Mouse (Mus musculus) forebrain, postnatal 0 days (tissue): ENCODE data around the gene Myh6. TPM values are rescaled to one million over a fixed set of nuclear protein-coding genes. Genes with fewer than 3 reads are reported as not detected.

Source experiments
- ATAC-seq: fragments of 200-750 bp; cut with Nextera tagmentation; 2 replicates; pipeline ENCODE4 v1.8.0; 2017; ENCODE audit warnings: mild to moderate bottlenecking, moderate library complexity
- DNase-seq: peaks from one replicate; pipeline ENCODE4 v3.0.0-alpha.2; 2015
- H3K27ac ChIP-seq: fragments of 300-500 bp; sonication (generic); 2 replicates; pipeline ENCODE4 v1.5.1; 2014; ENCODE audit warnings: low read depth, mild to moderate bottlenecking, antibody characterized with exemption, low read length, moderate library complexity, mixed read lengths
- H3K27me3 ChIP-seq: fragments of 300-500 bp; sonication (generic); 2 replicates; pipeline ENCODE4 v1.6.1; 2014; ENCODE audit warnings: mild to moderate bottlenecking, low read length, mixed read lengths; ENCODE audit not compliant: insufficient read depth
- H3K36me3 ChIP-seq: fragments of 300-500 bp; sonication (generic); 2 replicates; pipeline ENCODE4 v1.6.1; 2014; ENCODE audit warnings: mild to moderate bottlenecking, moderate library complexity; ENCODE audit not compliant: insufficient read depth
- H3K4me1 ChIP-seq: fragments of 300-500 bp; sonication (generic); 2 replicates; pipeline ENCODE4 v1.6.1; 2014; ENCODE audit warnings: antibody characterized with exemption; ENCODE audit not compliant: insufficient read depth
- H3K4me2 ChIP-seq: fragments of 300-500 bp; sonication (generic); 2 replicates; pipeline ENCODE4 v1.6.1; 2014; ENCODE audit warnings: low read depth, mild to moderate bottlenecking, moderate library complexity
- H3K4me3 ChIP-seq: fragments of 300-500 bp; sonication (generic); 2 replicates; pipeline ENCODE4 v1.5.1; 2014; ENCODE audit warnings: low read depth, low read length, mixed read lengths
- H3K9ac ChIP-seq: fragments of 300-500 bp; sonication (generic); 2 replicates; pipeline ENCODE4 v1.6.1; 2014; ENCODE audit warnings: mild to moderate bottlenecking
- H3K9me3 ChIP-seq: fragments of 300-500 bp; sonication (generic); 2 replicates; pipeline ENCODE4 v1.6.1; 2016; ENCODE audit warnings: low read length
- CTCF ChIP-seq: sonication (generic); IDR thresholded peaks from 2 replicates; pipeline ENCODE4 v1.5.1; 2016; ENCODE audit warnings: antibody characterized with exemption, control low read depth, low read depth
- WGBS: fragments of 180-500 bp; shearing (Covaris S2); extraction: QIAGEN DNeasy Blood & Tissue Kit; methylation state at CpG from one replicate; pipeline ENCODE4 v1.1.7; 2014; 5-methylcytosine and 5-hydroxymethylcytosine counted together
- polyA plus RNA-seq: library from polyadenylated mRNA; unstranded; fragments of >200 nt; fragmentation: Nextera tagmentation; extraction: Ambion mirVana; gene quantifications from 2 replicates; pipeline ENCODE4 v1.2.1, GENCODE M21; 2015
- total RNA-seq: library from RNA; depleted of rRNA; stranded (reverse); fragments of >200 nt; gene quantifications from 2 replicates; pipeline ENCODE4 v1.2.3, GENCODE M21; 2014

Gene Myh6
- total and polyA plus RNA-seq, 2 experiments from 2014 or later = 2.3 to 5.8 TPM

DNA sequence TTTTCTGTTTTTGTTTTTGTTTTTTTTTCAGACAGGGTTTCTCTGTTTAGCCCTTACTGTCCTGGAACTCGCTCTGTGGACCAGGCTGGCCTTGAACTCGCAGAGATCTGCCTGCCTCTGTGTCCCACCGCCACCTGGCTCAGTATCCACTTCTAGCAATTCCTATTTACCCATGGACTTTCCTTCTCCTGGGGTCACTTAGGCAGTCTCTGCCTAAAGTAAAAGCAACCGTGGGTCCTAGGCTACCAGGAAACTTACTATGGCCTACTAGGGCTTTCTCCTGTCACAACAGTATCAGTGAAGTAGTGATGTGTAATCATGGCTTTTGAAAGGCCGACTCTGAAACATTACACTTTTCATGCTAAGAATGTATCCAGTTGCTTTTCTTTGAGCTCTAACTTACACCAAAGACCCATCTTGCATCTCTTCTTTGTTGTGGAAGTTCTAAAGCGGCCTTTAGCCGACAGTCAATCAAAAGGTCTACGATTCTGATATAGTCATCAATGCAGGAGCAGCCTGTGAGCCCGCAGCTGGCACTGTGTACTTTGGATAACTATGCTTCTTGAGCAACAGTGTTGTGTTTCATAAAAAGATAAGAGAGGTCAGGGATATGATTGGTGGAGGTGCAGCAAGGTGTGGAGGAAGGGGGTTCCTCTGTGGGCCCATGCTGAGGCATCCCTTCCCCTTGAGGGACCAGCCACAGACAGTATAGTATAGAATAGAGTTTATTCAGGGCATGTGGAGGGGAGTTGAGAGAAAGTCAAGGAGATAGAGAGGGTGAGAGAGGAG is 40.6 kb upstream of the Myh6 start:
- Histone ChIP-seq H3K27me3 (no peaks in the 10 kb centered on the region), H3K9ac (no peak overlapping the region), H3K4me2 (no peak overlapping the region), H3K36me3 (no peaks in the 10 kb centered on the region), H3K9me3 (no peaks in the 10 kb centered on the region), H3K4me1 (no peaks in the 10 kb centered on the region), H3K4me3 (no peak overlapping the region), H3K27ac (no peak overlapping the region)
- DNase-seq (no peak), ATAC-seq (no peak)
- TF ChIP-seq CTCF = no peak
- WGBS = 85% methylated on average over 9 of the region's 9 CpGs

DNA sequence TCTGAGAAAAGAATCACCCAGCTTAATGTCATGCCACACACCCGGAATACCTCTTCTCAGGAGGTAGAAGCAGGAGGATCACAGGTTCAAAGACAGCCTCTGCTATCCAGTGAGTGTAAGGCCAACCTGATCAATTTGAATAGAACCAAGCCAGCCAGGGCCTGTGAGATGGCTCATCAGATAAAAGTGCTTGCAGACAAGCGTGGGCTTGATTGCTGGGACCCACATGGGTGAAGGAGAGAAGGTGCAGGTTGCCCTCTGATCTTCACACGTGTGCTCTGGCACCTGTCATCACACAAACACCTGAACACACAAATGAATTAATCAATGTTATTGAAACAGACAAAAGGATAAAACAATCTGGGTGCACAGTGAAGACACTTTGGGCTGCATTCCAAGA is 39.8 kb upstream of the Myh6 start:
- H3K9ac ChIP-seq = no peak overlapping the region
- 81% methylated on average over 3 of the region's 3 CpGs for WGBS

DNA sequence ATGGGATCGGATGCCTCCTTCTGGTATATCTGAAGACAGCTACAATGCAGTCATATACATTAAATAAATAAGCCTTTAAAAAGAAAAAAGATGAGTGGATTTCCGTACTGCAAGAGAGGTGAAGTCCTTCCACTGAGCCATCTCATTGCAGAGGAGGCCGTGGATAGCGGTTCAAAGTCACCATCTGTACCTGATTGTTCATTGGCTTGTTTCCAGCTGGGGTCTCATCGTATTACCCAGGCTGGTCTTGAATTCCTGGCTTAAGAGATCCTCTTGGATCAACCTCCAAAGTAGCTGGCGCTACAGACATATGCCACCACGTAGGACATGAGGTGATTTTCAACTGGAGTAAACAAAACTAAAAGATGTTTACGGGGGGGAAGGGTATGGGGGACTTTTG is 39.2 kb upstream of the Myh6 start:
- no peak for TF ChIP-seq CTCF
- ATAC-seq (no peak), DNase-seq (no peak)
- Histone ChIP-seq H3K9ac (no peak overlapping the region), H3K4me2 (no peak overlapping the region), H3K27ac (no peak overlapping the region), H3K27me3 (no peaks in the 10 kb centered on the region), H3K9me3 (no peaks in the 10 kb centered on the region), H3K4me3 (no peak overlapping the region), H3K36me3 (no peaks in the 10 kb centered on the region), H3K4me1 (no peaks in the 10 kb centered on the region)
- 78% methylated on average over 8 of the region's 8 CpGs for WGBS

More for the DNA sequence above, 39.8 kb upstream of the Myh6 start:
- TF ChIP-seq CTCF = no peak
- no peaks in the 10 kb centered on the region for H3K27me3 ChIP-seq
- H3K4me3 ChIP-seq = no peak overlapping the region
- H3K36me3 ChIP-seq = no peaks in the 10 kb centered on the region
- no peak for DNase-seq
- H3K27ac ChIP-seq = no peak overlapping the region
- H3K4me2 ChIP-seq = no peak overlapping the region
- no peaks in the 10 kb centered on the region for H3K4me1 ChIP-seq
- ATAC-seq = no peak
- no peaks in the 10 kb centered on the region for H3K9me3 ChIP-seq

DNA sequence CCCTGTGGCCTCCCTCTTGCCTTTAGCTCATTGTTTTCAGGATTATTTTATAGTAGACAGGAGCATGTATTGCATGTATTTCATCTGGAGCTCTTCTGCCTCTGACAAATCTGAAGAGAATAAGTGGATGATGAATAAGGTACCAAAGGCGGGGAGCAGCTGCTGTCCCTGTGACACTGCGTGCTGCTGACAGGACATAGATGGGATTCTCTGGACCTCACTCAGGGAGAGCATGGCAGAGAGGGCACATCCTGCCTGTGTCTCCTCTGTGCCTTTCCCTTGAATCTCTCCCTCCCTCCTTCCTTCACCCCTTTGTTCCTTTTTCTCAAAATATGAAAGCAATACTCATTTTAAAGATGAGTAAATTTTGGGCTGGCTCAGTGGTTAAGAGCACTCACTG is 38.8 kb upstream of the Myh6 start:
- Histone ChIP-seq H3K27me3 (no peaks in the 10 kb centered on the region), H3K36me3 (no peaks in the 10 kb centered on the region), H3K9me3 (no peaks in the 10 kb centered on the region), H3K4me1 (no peaks in the 10 kb centered on the region), H3K4me2 (no peak overlapping the region), H3K4me3 (no peak overlapping the region), H3K9ac (no peak overlapping the region), H3K27ac (no peak overlapping the region)
- WGBS = 85% methylated on average over 2 of the region's 2 CpGs
- DNase-seq (no peak), ATAC-seq (no peak)
- TF ChIP-seq CTCF = no peak

DNA sequence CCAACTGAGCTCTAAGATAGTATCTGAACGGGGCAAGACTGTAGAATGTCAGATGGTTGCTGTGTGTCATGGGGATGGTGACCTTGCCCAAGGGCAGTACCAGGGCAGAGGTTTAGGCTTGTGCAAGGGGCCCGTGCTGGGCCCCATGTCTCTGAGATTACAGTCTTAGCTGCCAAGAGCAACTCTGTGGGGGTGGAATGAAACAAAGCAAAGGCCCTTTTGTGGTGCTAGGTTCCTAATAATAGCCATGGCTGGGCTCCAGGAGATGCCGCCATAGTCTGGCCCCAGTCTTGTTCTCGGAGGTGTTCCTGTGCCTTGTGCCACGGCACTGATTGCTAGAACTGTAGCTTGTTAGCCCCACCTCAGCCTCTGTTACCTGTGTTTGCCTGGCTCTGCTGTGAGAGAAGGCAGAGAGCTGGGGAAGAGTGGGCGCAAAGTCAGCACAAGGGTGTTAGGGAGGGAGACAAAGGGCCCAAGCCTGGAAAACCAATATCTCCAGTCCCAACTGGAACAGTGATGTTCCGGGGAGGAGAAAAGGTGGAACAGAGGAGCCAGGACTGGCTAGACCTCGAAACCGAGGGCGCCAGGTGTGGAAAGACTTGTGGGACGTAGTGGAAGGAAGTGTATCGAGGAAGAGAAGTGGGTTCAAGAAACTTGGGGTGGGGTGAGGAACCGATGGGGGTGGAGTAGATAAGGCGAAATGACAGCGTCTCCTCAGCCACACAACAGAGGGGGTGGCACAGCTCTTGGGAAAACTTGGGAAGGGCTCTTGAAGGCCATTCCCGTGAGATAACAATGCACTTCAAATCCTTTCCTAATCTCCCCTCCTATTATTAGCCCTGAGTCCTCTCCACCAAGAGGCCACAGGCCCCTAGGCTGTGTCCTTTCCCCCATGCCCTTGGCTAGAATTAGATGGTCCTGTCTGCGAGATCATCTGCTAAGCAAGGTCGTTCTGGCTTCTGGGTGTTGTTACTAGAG is 37.4 kb upstream of the Myh6 start:
- H3K4me1 ChIP-seq = no peaks in the 10 kb centered on the region
- no peaks in the 10 kb centered on the region for H3K27me3 ChIP-seq
- H3K36me3 ChIP-seq = no peaks in the 10 kb centered on the region
- H3K4me2 ChIP-seq = no peak overlapping the region
- no peak overlapping the region for H3K27ac ChIP-seq
- H3K4me3 ChIP-seq = no peak overlapping the region
- DNase-seq (no peak), ATAC-seq (no peak)
- TF ChIP-seq CTCF = no peak
- no peak overlapping the region for H3K9ac ChIP-seq
- H3K9me3 ChIP-seq = no peaks in the 10 kb centered on the region
- 64% methylated on average over 18 of the region's 18 CpGs for WGBS

DNA sequence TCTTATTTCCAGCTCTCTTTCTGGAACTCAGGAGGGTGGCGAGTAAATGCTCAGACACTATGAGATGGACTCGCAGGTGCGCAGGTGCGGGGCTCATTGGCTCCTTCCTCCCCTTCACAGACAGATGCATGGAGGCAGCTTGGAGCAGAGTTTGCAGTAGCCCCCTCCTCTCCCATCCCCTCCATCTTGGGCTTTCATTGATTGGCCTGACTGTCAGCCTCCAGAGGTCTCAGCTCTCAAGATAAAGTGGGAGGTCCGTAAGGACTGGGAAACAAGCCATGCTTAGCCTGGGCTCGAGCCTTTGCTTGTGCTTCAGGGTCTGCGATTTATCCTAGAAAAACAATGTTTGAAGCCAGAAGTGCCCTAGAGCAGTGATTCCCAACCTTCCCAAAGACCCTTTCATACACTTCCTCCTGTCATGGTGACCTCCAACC is 36.0 kb upstream of the Myh6 start:
- Histone ChIP-seq H3K27me3 (no peaks in the 10 kb centered on the region), H3K27ac (no peak overlapping the region), H3K36me3 (no peaks in the 10 kb centered on the region), H3K9ac (no peak overlapping the region), H3K4me3 (no peak overlapping the region), H3K9me3 (no peaks in the 10 kb centered on the region), H3K4me1 (no peaks in the 10 kb centered on the region), H3K4me2 (no peak overlapping the region)
- ATAC-seq (no peak), DNase-seq (no peak)
- TF ChIP-seq CTCF = no peak
- 63% methylated on average over 7 of the region's 7 CpGs for WGBS
